In the genomic region with DNA sequence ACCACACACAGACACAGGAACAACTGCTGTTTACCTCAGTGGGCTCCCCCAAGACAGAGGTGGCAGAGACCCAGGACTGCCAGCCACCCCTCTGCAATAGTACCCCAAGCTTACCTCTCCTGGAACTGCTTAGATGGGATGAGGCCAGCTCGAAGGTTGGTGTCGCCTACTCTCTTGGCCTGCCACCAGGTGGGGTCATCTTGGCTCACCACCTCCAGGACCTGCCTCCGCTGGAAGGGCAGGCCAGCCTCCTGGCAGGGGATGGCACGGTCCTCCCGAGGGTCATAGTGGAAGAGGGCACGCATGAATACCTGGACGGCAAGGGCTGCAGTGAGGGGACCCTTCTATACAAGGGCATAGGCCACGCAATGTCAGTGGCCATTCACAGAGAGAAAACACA, we compare ENCODE assay signal across 34 mouse cellular contexts. TPM values are rescaled to one million over a fixed set of nuclear protein-coding genes. Genes with fewer than 3 reads are reported as not detected.
DNase-seq lines count a peak whose midpoint lies in the region; ATAC-seq and TF ChIP-seq lines count a peak whose summit lies in the region.
"Had no signal": no experiment of that assay in that cellular context is flagged by ENCODE, and none has a peak within 500 bp of the region (broad histone marks: within the 10 kb centered on the region; RNA-seq: fewer than 3 reads in every experiment).

No protein-coding gene starts in this region.

- TF ChIP-seq POLR2A in liver, adult 2 months (IDR thresholded peaks at IDR 0.05; ENCODE audit: extremely low read depth, insufficient read depth, low read length) = no peak

- H3K27me3 ChIP-seq in intestine, postnatal 0 days (replicated peaks; ENCODE audit: control insufficient read depth, insufficient read depth, low read length) = no peaks in the 10 kb centered on the region
- no peaks in the 10 kb centered on the region for H3K27me3 ChIP-seq in intestine, embryonic 15.5 days (replicated peaks)
- no peaks in the 10 kb centered on the region for H3K27me3 ChIP-seq in liver, adult 2 months (ENCODE audit: control insufficient read depth, insufficient read depth, low read length)
- peaks cover 38% of the 10 kb centered on the region for H3K27me3 ChIP-seq in liver, embryonic 12.5 days (replicated peaks)
- no peaks in the 10 kb centered on the region for H3K27me3 ChIP-seq in lung, postnatal 0 days (replicated peaks; ENCODE audit: insufficient read depth, low read length)
- H3K27me3 ChIP-seq: embryonic facial prominence, embryonic 12.5 days; embryonic facial prominence, embryonic 15.5 days; heart, embryonic 13.5 days had no signal

- no peaks in the 10 kb centered on the region for H3K79me2 ChIP-seq in liver, adult 2 months (ENCODE audit: control insufficient read depth, insufficient read depth, low read length)

- no peak for DNase-seq in liver, adult 2 months (ENCODE audit: extremely low read depth, low read depth, low spot score)
- no peak for DNase-seq in lung, postnatal 0 days (ENCODE audit: low spot score)
- no peak for DNase-seq in lung, adult 18-20 months
- DNase-seq: adrenal gland, adult 8-10 months; adrenal gland, postnatal 25 days; cerebellum, adult 11-12 months; cerebellum, adult 8-10 months; forebrain, postnatal 0 days; gastrocnemius, postnatal 10 days; gastrocnemius, postnatal 36 days; heart, adult 2 months; heart, postnatal 14 days; heart, postnatal 4 days had no signal

- peak; percentile 30 for TF ChIP-seq CTCF in intestine, postnatal 0 days (IDR thresholded peaks at IDR 0.05; ENCODE audit: low read depth)
- peak; percentile 23; the same call in 1 of the 2 replicates for TF ChIP-seq CTCF in liver, adult 2 months (IDR thresholded peaks at IDR 0.05; ENCODE audit: low read depth, low read length)
- TF ChIP-seq CTCF in lung, postnatal 0 days (IDR thresholded peaks at IDR 0.05) = 0 out of 2 replicates have a peak, but pooled peaks have one; percentile 8

- 90% methylated on average over 8 of the region's 8 CpGs for WGBS in intestine, postnatal 0 days
- WGBS in intestine, embryonic 15.5 days = 88% methylated on average over 8 of the region's 8 CpGs
- 61% methylated on average over 8 of the region's 8 CpGs for WGBS in liver, adult 2 months
- 63% methylated on average over 8 of the region's 8 CpGs for WGBS in liver, embryonic 12.5 days (ENCODE audit: insufficient replicate concordance)
- 79% methylated on average over 8 of the region's 8 CpGs for WGBS in lung, postnatal 0 days

- H3K27ac ChIP-seq in intestine, postnatal 0 days (ENCODE audit: low read depth, low read length) = no peak overlapping the region
- H3K27ac ChIP-seq in intestine, embryonic 15.5 days = no peak overlapping the region
- H3K27ac ChIP-seq in liver, adult 2 months (replicated peaks; ENCODE audit: insufficient read depth, low read depth, low read length) = no peak overlapping the region
- no peak overlapping the region for H3K27ac ChIP-seq in liver, embryonic 12.5 days
- H3K27ac ChIP-seq in lung, postnatal 0 days (ENCODE audit: low read length) = no peak overlapping the region
- H3K27ac ChIP-seq: embryonic facial prominence, embryonic 12.5 days; embryonic facial prominence, embryonic 15.5 days; heart, adult 2 months; heart, embryonic 10.5 days; heart, embryonic 13.5 days; hindbrain, embryonic 14.5 days; hindbrain, postnatal 0 days had no signal

- no peaks in the 10 kb centered on the region for H3K4me1 ChIP-seq in intestine, postnatal 0 days (replicated peaks; ENCODE audit: control insufficient read depth, insufficient read depth, low read length)
- H3K4me1 ChIP-seq in intestine, embryonic 15.5 days (replicated peaks) = no peaks in the 10 kb centered on the region
- H3K4me1 ChIP-seq in liver, adult 2 months (ENCODE audit: control insufficient read depth, insufficient read depth, low read length) = 0 out of 2 replicates have a peak, but pooled peaks cover 1% of the 10 kb centered on the region
- H3K4me1 ChIP-seq in liver, embryonic 12.5 days = 0 out of 2 replicates have a peak, but pooled peaks cover 2% of the 10 kb centered on the region
- no peaks in the 10 kb centered on the region for H3K4me1 ChIP-seq in lung, postnatal 0 days (ENCODE audit: insufficient read depth, low read depth, low read length)
- H3K4me1 ChIP-seq: embryonic facial prominence, embryonic 12.5 days; embryonic facial prominence, embryonic 15.5 days had no signal

- no peak for TF ChIP-seq EP300 in lung, postnatal 0 days (IDR thresholded peaks at IDR 0.05)

- no peak overlapping the region for H3K4me2 ChIP-seq in intestine, postnatal 0 days (replicated peaks; ENCODE audit: low read depth)
- no peak overlapping the region for H3K4me2 ChIP-seq in intestine, embryonic 15.5 days (replicated peaks)
- no peak overlapping the region for H3K4me2 ChIP-seq in liver, embryonic 12.5 days
- no peak overlapping the region for H3K4me2 ChIP-seq in lung, postnatal 0 days (replicated peaks; ENCODE audit: low read depth, low read length)
- H3K4me2 ChIP-seq: embryonic facial prominence, embryonic 12.5 days; embryonic facial prominence, embryonic 15.5 days; heart, embryonic 13.5 days; hindbrain, embryonic 14.5 days had no signal

- H3K9me3 ChIP-seq in intestine, postnatal 0 days (ENCODE audit: control insufficient read depth) = no peaks in the 10 kb centered on the region
- H3K9me3 ChIP-seq in intestine, embryonic 15.5 days = no peaks in the 10 kb centered on the region
- H3K9me3 ChIP-seq in liver, embryonic 12.5 days (replicated peaks) = no peaks in the 10 kb centered on the region
- H3K9me3 ChIP-seq in lung, postnatal 0 days (ENCODE audit: low read length) = no peaks in the 10 kb centered on the region
- H3K9me3 ChIP-seq: embryonic facial prominence, embryonic 12.5 days; embryonic facial prominence, embryonic 15.5 days; heart, embryonic 10.5 days; heart, embryonic 13.5 days had no signal

- no peak for ATAC-seq in intestine, postnatal 0 days
- ATAC-seq in intestine, embryonic 15.5 days = no peak
- no peak for ATAC-seq in liver, embryonic 12.5 days
- ATAC-seq in lung, postnatal 0 days = no peak
- ATAC-seq: activated CD4-positive, CD25-positive, alpha-beta regulatory T cell, adult 4 months; CD4-positive, CD25-positive, alpha-beta regulatory T cell, adult 4 months; forebrain, embryonic 14.5 days; forebrain, postnatal 0 days; hindbrain, postnatal 0 days had no signal

- no peak overlapping the region for H3K4me3 ChIP-seq in intestine, postnatal 0 days (ENCODE audit: low read depth, low read length)
- H3K4me3 ChIP-seq in intestine, embryonic 15.5 days (replicated peaks) = no peak overlapping the region
- no peak overlapping the region for H3K4me3 ChIP-seq in liver, adult 2 months (ENCODE audit: insufficient read depth, low read depth, low read length)
- no peak overlapping the region for H3K4me3 ChIP-seq in liver, embryonic 12.5 days
- no peak overlapping the region for H3K4me3 ChIP-seq in lung, postnatal 0 days (ENCODE audit: low read depth, low read length)
- H3K4me3 ChIP-seq: embryonic facial prominence, embryonic 12.5 days; embryonic facial prominence, embryonic 15.5 days; heart, adult 2 months; heart, embryonic 10.5 days; heart, embryonic 13.5 days had no signal

- H3K36me3 ChIP-seq in intestine, postnatal 0 days (ENCODE audit: control insufficient read depth, insufficient read depth) = no peaks in the 10 kb centered on the region; the same call in 1 of the 2 replicates
- H3K36me3 ChIP-seq in intestine, embryonic 15.5 days = 0 out of 2 replicates have a peak, but pooled peaks cover 4% of the 10 kb centered on the region
- no peaks in the 10 kb centered on the region for H3K36me3 ChIP-seq in liver, adult 2 months (ENCODE audit: control insufficient read depth, insufficient read depth, low read length)
- no peaks in the 10 kb centered on the region for H3K36me3 ChIP-seq in liver, embryonic 12.5 days
- H3K36me3 ChIP-seq in lung, postnatal 0 days (ENCODE audit: insufficient read depth, low read length) = no peaks in the 10 kb centered on the region
- H3K36me3 ChIP-seq: embryonic facial prominence, embryonic 15.5 days had no signal

- no peak overlapping the region for H3K9ac ChIP-seq in intestine, postnatal 0 days (ENCODE audit: low read depth, low read length)
- H3K9ac ChIP-seq in intestine, embryonic 15.5 days = no peak overlapping the region
- H3K9ac ChIP-seq in liver, adult 2 months (ENCODE audit: low read depth, low read length) = no peak overlapping the region
- H3K9ac ChIP-seq in liver, embryonic 12.5 days = no peak overlapping the region
- H3K9ac ChIP-seq in lung, postnatal 0 days (replicated peaks; ENCODE audit: low read depth) = no peak overlapping the region
- H3K9ac ChIP-seq: embryonic facial prominence, embryonic 12.5 days; embryonic facial prominence, embryonic 15.5 days; forebrain, postnatal 0 days; heart, embryonic 13.5 days; hindbrain, embryonic 14.5 days had no signal

RNA-seq across cellular contexts. Expression of gene Mpp3, which starts 15.1 kb away (rescaled TPM):
- polyA plus RNA-seq in intestine, postnatal 0 days (2015; fragmentation: Nextera tagmentation; extraction: Ambion mirVana) = 8.1 and 8.6 TPM in 2 replicates
- polyA plus RNA-seq in intestine, embryonic 15.5 days (2015; fragmentation: Nextera tagmentation; extraction: Ambion mirVana) = 7.6 and 7.9 TPM in 2 replicates
- 0.07 and 0.28 TPM in 2 replicates for total RNA-seq in liver, adult 2 months (2014; rRNA removed)
- polyA plus RNA-seq in liver, adult 2 months (2012; rRNA removed) = 0.06 and 0.19 TPM in 2 replicates
- polyA plus RNA-seq in liver, embryonic 12.5 days (2016; fragmentation: Nextera tagmentation; extraction: Ambion mirVana) = 0.66 and 0.85 TPM in 2 replicates
- 0.84 and 2.2 TPM in 2 replicates for polyA plus RNA-seq in lung, postnatal 0 days (2015; fragmentation: Nextera tagmentation; extraction: Ambion mirVana)
- total RNA-seq: common myeloid progenitor, adult 5-6 weeks; granulocyte monocyte progenitor cell, adult 5-6 weeks had no signal

RNA-seq across cellular contexts. Expression of gene Dusp3, which starts 26.4 kb away (rescaled TPM):
- polyA plus RNA-seq in intestine, postnatal 0 days (2015; fragmentation: Nextera tagmentation; extraction: Ambion mirVana) = 49.9 and 53.5 TPM in 2 replicates
- 25.6 and 26.5 TPM in 2 replicates for polyA plus RNA-seq in intestine, embryonic 15.5 days (2015; fragmentation: Nextera tagmentation; extraction: Ambion mirVana)
- total RNA-seq in liver, adult 2 months (2014; rRNA removed) = 15.8 and 21.7 TPM in 2 replicates
- 38.7 and 40.0 TPM in 2 replicates for polyA plus RNA-seq in liver, adult 2 months (2012; rRNA removed)
- 12.9 and 13.4 TPM in 2 replicates for polyA plus RNA-seq in liver, embryonic 12.5 days (2016; fragmentation: Nextera tagmentation; extraction: Ambion mirVana)
- polyA plus RNA-seq in lung, postnatal 0 days (2015; fragmentation: Nextera tagmentation; extraction: Ambion mirVana) = 78.2 and 80.0 TPM in 2 replicates

RNA-seq across cellular contexts. Expression of gene Cd300lg, which starts 28.1 kb away (rescaled TPM):
- polyA plus RNA-seq in intestine, postnatal 0 days (2015; fragmentation: Nextera tagmentation; extraction: Ambion mirVana) = 5.4 and 5.6 TPM in 2 replicates
- 0.98 and 1.6 TPM in 2 replicates for polyA plus RNA-seq in intestine, embryonic 15.5 days (2015; fragmentation: Nextera tagmentation; extraction: Ambion mirVana)
- total RNA-seq in liver, adult 2 months (2014; rRNA removed) = 8.4 and 11.1 TPM in 2 replicates
- polyA plus RNA-seq in liver, adult 2 months (2012; rRNA removed) = 12.2 and 13.3 TPM in 2 replicates
- 0.50 and 0.51 TPM in 2 replicates for polyA plus RNA-seq in liver, embryonic 12.5 days (2016; fragmentation: Nextera tagmentation; extraction: Ambion mirVana)
- 2.1 and 2.4 TPM in 2 replicates for polyA plus RNA-seq in lung, postnatal 0 days (2015; fragmentation: Nextera tagmentation; extraction: Ambion mirVana)
- polyA plus RNA-seq: C2C12; CD4-positive, CD25-positive, alpha-beta regulatory T cell, adult 4 months; forebrain, embryonic 14.5 days had no signal

RNA-seq across cellular contexts. Expression of gene Cfap97d1, which starts 29.1 kb away (rescaled TPM):
- polyA plus RNA-seq in intestine, postnatal 0 days (2015; fragmentation: Nextera tagmentation; extraction: Ambion mirVana) = not detected in 2 replicates
- polyA plus RNA-seq in intestine, embryonic 15.5 days (2015; fragmentation: Nextera tagmentation; extraction: Ambion mirVana) = not detected in 2 replicates
- not detected in 2 replicates for total RNA-seq in liver, adult 2 months (2014; rRNA removed)
- polyA plus RNA-seq in liver, adult 2 months (2012; rRNA removed) = not detected in 2 replicates
- not detected in 2 replicates for polyA plus RNA-seq in liver, embryonic 12.5 days (2016; fragmentation: Nextera tagmentation; extraction: Ambion mirVana)
- polyA plus RNA-seq in lung, postnatal 0 days (2015; fragmentation: Nextera tagmentation; extraction: Ambion mirVana) = 0.20 TPM in 1 of 2 replicates, not detected in the other
- total RNA-seq: adrenal gland, adult 8-10 months; adrenal gland, postnatal 25 days; common myeloid progenitor, adult 5-6 weeks; forebrain, postnatal 0 days; gastrocnemius, postnatal 10 days; gastrocnemius, postnatal 36 days; granulocyte monocyte progenitor cell, adult 5-6 weeks; heart, adult 2 months; heart, postnatal 14 days; heart, postnatal 4 days; hindbrain, postnatal 0 days; MEL had no signal
- polyA plus RNA-seq: activated CD4-positive, CD25-positive, alpha-beta regulatory T cell, adult 4 months; brain, embryonic 14.5 days; C2C12; CD4-positive, CD25-positive, alpha-beta regulatory T cell, adult 4 months; embryonic facial prominence, embryonic 12.5 days; embryonic facial prominence, embryonic 15.5 days; forebrain, embryonic 11.5 days; forebrain, embryonic 14.5 days; forebrain, postnatal 0 days; frontal cortex, adult 2 months; heart, adult 2 months; heart, embryonic 10.5 days; heart, embryonic 13.5 days; heart, embryonic 16.5 days; hindbrain, embryonic 11.5 days; hindbrain, embryonic 14.5 days; hindbrain, postnatal 0 days had no signal

RNA-seq across cellular contexts. Expression of gene Sost, which starts 46.4 kb away (rescaled TPM):
- polyA plus RNA-seq in intestine, postnatal 0 days (2015; fragmentation: Nextera tagmentation; extraction: Ambion mirVana) = not detected in 2 replicates
- polyA plus RNA-seq in intestine, embryonic 15.5 days (2015; fragmentation: Nextera tagmentation; extraction: Ambion mirVana) = 0.13 TPM in 2 replicates
- not detected in 2 replicates for total RNA-seq in liver, adult 2 months (2014; rRNA removed)
- polyA plus RNA-seq in liver, adult 2 months (2012; rRNA removed) = 0.04 and 0.10 TPM in 2 replicates
- polyA plus RNA-seq in liver, embryonic 12.5 days (2016; fragmentation: Nextera tagmentation; extraction: Ambion mirVana) = 0.10 TPM in 2 replicates
- polyA plus RNA-seq in lung, postnatal 0 days (2015; fragmentation: Nextera tagmentation; extraction: Ambion mirVana) = 0.06 TPM in 1 of 2 replicates, not detected in the other
- total RNA-seq: adrenal gland, adult 8-10 months; adrenal gland, postnatal 25 days; common myeloid progenitor, adult 5-6 weeks; forebrain, postnatal 0 days; gastrocnemius, postnatal 36 days; granulocyte monocyte progenitor cell, adult 5-6 weeks; hindbrain, postnatal 0 days; MEL had no signal
- polyA plus RNA-seq: activated CD4-positive, CD25-positive, alpha-beta regulatory T cell, adult 4 months; CD4-positive, CD25-positive, alpha-beta regulatory T cell, adult 4 months; forebrain, embryonic 11.5 days; forebrain, embryonic 14.5 days; forebrain, postnatal 0 days; hindbrain, embryonic 14.5 days had no signal
